Mouse (Mus musculus) urinary bladder, adult 18-20 months (tissue): Measurements from ENCODE around the gene Wdr25.

Experiments used
- DNase-seq, 2 experiments: peaks; one replicate each; pipeline ENCODE4 v3.0.0; 2022; ENCODE audit warnings: low spot score in 2 of 2, mixed read lengths in 2 of 2

Wdr25 gene

DNA sequence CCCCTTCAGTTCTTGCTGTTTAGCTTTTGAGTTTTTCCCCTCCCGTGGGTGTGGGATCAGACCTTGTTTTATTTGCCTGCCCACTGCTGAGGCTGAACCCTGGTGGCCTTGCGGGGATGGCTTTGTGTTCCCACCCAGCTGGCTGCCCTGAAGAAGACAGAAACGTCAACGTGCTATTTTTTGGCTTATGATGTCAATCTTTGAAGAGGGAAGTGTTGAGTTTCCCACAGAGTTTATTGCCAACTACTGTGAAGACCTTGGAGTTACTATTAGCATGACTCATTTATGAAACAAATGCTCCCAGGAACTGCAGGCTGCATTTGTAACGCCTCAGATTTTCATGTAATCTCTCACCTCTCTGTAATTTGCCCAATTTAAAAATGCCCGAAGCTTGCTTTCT is 43.4 kb downstream of the Wdr25 start:
- DNase-seq, result no peak

DNA sequence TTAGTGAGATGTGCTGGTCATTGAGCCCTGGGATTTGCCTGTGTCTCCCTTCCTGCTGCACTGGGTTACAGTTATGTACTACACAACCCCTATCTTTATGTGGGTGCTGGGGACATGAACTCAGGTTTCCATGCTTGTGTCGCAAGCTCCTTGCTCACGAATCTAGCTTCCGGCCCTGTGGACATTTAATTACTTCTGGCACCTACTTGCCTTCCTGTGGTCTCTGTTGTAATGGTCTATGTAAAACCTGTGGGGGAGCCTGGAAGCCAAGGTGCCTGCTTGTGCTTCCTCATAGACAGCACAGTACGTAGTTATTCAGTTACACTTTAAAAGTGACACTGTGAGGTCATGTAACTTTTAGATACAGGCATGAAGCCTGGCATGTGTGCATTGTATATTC is 44.1 kb downstream of the Wdr25 start:
- DNase-seq, result no peak

DNA sequence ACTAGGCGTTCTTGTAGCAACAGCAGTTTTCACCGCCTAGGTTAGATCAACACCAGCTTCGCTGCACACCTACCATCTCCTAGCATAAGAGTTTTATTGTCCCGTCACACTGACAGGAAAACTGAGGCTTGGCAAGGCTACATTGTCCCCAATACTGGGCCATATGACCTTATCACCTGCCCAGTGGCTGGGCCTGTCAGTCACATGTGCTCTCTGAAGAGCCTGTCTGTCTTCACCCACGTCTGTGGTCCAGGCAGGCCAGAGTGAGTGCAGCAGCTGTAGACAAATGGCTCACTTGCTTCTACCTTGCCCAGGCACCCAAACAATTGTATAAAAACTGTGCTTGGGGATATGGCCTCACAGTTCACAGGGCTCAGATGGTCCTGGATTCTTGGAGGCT is 45.4 kb downstream of the Wdr25 start:
- DNase-seq, result no peak

DNA sequence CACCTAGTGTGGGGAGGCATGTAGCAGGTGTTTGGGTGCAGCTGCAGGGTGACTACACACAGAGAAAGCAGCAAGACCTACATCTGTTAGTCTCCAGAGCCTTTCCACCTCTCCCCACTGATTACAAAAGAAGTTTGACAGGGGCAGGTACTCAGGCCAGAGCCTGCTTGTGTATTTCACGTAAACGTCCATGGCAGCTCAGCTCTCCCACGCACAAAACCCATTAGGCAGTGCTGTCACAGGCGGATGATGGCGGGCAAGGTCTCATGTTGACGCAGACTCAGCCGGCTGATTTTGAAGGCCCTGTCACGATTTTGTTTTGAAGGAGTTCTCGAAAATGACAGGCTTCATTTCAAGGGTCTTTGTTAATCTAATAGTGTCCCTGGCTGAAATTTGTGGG is 45.9 kb downstream of the Wdr25 start:
- DNase-seq, result no peak

DNA sequence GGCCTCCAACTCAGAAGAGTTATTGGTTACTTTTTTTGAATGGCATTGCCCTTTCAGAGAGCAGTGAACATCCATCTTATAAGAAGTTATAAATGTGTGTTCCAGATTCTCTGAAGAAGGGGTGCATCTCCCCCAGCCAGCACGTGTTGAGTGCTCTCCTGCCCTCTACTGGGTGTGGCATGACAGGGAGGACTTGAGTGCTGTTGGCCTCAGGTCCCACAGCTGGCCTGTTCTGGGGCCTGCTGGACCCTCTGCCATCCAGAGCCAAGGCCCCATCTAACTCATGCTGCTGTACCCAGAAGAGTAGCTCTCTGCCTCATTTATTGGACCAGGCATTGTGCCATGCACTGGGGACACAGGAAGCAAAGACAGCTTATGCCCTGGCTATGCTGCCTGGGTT is 46.8 kb downstream of the Wdr25 start:
- DNase-seq, result no peak

DNA sequence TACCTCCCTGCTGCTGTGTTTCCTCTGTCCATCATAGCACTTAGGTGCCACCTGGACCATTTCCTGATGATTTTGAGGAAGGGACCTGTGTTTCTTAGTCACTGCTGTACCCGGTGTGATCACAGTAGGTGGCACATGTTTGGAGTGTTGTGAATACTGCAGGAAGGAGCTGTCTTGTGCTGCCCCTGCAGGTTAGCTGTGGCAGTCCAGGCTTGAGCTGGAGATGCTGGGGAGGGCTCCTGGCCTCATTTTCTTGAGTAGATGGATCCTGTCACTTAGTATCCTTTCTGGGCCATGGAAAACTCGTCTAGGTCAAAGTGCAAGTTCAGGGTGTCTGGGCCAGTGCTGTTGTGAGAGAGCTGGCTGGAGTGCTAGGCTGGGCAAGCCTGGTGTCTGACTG is 47.9 kb downstream of the Wdr25 start:
- no peak for DNase-seq

DNA sequence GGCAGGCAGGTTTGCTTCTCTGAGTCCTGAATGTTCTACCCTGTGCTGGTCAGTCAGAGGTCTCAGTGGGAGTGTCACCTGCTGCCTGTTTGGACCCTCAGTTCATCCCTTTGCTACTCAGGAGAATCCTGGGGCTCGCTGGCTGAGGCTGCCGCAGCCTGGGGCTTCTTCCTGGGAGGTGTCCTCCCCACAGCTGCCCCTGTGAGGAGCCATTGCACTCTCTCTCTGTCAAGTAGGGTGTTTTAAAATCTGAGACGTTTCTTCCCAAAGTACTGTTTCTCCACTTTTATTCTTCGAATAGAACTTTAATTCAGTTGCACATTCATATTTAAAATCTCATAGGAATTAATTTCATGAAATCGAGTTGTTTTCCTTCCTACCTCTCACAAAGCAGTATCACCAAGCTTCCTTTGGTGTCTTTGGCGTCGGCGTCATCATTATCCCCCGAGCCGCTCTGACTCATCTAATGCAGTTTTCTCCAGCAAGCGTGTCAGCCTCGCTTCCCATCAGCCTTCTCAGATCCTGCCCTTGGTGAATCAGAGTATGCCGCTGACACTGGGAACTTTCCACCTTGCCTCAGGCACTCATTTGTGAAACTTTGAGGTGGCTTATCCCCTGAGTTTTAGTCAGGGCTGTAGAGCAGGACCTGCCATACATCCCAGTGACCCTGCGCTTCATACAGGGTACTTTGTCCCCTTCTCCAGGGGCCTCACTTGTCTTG is 48.9 kb downstream of the Wdr25 start:
- no peak for DNase-seq

DNA sequence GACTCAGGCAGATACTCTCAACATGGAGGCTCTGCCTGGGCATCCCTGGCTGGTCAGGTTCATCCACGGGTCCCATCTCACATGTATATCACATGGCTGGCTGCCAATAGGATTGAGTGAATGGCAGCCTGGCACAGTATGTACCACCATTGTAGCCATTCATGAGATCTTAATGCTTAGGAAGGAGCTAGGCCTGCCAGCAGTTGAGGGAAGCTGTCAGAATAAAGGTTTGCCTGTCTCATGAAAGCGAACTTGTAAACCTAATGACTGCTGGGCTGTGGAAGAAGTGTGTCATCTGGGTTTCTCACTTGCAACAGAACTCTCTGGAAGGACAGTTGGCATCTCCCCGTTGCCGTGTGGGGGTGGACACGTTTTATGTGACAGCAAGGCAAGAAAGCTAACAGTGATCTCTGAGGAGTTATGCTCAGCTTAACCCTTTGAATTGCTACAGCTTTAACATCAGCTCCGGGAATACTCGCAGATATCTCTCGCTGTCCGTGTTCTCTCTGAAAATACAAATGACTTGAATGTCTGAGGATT is 59.6 kb downstream of the Wdr25 start:
- no peak for DNase-seq

DNA sequence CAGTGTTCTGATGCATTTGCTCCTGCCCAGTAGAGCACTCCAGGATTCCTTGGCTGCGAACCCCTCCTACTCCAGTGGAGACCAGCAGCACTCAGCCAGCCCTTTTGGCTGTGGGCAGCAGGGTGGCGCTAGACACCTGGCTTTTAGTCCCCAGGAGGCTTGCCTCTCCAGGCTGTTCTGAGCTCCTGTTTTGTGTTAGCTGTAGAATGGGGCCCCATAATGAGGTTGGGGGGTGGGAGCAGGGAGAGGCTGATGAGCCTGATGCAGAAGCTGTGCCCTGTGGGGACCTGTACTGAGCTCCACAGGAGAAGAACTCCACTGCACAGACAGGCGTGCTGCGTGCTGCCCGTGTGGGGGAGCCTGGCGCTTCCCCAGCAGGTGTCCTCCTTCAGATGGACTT is 60.4 kb downstream of the Wdr25 start:
- DNase-seq, result no peak

DNA sequence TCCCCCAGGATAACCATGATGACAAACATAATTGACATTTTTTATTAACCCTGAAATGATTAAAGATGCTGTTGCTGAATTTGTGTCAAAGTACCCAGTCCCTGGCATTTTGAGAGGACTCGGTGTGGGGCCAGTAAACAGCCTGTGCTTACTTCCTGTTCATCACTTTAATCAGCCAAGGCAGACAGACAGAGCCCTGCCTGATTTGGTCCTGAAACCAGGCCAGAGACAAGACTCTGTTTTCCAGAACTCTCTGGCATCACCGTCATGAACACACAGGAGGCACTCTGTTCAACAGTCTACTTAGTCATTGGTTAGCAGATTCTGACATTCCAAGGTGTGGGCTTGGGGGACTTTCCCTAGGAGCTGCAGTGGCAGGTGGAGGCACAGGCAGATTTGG is 61.0 kb downstream of the Wdr25 start:
- DNase-seq, result no peak

DNA sequence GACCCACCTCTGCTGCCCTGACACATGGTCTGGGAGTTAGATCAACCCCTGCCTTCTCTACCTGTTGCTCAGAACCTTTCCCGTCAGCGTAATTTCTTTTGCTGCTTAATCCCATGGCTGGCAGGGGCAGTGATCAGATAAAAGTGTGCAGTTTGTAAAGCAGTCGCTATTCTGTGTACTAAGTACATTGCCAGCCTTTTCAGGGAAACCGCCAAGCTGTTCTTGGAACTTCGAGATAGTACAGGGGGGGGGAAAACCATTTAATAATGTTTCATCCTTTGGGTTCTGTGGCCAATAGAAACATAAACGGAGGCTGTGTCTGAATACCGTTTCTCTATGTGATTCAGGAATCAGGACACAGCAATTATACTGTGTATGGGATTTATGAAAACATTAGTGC is 65.1 kb downstream of the Wdr25 start:
- no peak for DNase-seq

DNA sequence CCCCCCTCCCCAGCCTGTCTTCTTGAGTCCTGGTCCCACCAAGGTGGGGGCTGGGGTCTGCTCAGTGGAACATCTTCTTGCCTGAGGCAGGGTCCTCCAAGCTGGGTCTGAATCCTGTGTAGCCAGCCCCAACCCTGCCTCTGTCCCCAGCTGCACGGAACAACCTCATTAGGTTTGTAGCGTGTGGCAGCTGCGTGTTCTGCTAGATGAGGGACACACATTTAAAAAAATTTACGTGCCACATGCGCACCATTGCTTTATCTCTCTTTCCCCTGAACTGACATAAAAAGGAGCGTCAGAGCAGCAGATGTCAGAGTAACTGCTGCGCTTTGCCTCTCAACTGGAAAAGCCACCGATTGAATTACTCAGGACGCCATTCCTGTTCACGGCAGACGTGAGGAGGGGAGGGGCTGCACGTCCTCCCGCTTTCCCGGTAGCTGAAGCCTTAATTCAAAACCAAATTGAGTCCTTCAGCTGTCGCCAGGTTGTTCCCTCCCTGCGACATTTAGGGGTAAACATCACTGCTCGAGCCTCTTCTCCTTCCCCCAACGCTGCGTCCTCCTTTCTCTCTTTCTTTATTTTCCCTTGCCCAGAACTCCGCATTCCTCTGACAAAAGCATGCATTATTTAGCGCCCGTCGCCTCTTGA is 65.7 kb downstream of the Wdr25 start:
- no peak for DNase-seq

DNA sequence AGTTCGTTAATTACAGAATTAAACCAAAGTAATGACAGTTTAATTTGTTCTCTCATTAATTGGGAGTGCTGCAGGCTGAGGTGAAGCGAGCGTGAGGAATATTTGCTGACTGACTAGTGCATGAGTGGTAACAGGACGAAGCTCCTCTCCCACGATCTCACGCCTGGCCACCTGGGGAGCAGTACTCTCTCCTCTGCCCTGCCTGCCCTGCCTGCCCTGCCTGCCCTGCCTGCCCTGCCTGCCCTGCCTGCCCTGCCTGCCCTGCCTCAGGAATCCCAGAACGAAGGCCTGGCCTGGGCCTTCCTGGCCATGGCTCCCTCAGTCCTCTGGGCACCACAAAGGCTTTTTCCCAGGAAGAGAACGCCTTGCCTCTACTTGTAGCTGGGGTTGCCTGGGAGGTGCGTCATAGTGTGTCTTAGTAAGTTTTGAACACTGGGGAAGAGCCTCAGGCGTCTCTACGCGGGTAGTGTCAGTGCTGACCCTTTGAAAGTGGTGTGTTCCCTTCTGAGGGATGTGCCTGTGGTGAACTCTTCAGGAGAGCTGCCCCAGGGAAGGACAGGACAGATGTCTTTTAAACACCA is 66.3 kb downstream of the Wdr25 start:
- no peak for DNase-seq

DNA sequence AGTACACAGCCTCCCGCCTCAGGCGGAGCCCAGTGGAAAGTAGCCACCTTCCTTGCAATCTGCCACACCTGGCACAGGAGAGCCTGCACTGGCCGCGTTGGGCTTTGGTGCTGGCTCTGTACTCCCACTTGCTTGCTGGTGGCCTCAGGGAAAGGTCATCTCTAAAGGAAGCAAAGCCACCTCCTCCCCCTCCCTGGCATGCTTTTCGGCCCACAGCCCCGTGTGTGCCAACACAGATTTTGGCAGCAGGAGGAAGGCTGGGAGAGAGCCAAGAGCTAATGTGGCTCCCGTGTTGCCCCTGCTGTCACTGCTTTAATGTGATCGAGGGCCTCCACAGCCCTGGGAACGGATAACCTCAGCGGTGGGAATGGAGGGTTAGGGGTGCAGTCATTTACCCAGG is 66.8 kb downstream of the Wdr25 start:
- DNase-seq, result no peak

DNA sequence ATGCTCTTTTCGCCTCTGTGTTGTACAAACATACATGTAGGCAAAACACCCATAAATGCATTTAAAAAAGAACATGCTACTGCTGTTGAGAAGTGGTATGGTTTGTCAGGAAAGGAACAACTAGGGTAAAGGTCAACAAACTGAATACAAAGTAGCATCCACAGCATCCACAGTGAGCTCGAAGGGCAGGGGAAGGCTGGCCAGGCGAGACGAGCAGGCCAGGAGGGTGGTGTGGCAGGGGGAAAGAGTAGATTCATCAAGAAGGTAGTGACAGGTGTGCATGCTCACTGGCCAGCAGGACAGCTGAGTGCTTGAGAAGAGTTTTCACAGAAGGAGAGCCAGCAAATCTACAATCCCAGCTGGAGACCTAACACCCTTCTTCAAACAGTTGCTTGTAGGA is 74.2 kb downstream of the Wdr25 start:
- no peak for DNase-seq

DNA sequence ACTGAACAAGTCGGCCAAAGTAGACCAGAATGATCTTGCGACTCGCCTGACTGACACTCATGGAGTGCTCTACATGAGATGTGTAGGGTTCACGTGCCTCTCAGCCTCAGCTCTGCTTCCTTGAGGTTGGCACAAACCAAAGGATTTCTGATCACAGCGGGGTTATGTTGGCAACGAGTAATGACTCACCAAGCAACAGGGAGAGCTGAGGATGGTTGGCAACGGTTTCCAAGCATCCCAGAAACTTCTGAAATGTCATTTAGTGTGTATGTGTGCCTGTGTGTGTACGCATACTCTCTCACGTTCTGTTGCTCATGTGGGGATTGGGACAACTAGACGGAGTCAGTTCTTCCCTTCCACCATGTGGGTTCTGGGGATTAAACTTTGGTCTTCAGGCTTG is 74.6 kb downstream of the Wdr25 start:
- no peak for DNase-seq

DNA sequence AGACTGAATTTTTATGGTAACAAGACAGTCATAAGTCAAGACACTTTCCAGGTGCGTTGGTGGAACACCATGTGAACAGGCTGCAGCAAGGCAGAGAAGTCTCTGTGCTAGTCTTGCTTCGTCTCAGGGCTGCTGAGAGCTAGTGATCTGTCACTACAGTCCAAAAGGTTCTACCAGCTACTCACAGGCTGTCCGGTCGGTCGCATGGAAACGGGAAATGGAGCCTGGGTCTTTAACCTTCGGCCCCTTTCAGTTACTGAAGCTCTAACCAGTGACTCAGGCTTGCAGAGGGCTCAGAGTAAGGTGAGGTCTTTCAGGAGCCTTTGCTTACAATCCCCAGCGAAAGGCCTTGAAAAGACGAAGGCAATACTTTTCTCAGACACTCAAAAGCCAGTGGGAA is 78.0 kb downstream of the Wdr25 start:
- DNase-seq, result no peak

DNA sequence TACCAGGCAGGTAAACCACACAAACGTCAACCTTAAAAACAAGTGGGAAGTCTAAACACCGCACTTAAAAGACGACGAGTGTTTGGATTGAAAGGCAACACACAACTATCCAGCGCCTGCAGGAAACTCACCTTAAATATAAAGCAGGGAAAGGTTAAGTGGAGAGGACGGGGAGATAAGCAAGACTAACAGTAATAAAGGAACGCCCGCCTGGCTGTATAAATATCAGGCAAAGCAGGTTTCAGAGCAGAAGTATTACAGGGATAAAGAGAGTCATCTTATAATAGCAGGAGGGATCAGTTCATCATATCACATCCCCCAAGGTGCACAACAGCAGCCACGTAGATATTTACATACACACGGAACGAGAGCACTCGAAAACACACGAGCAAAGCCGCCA is 78.8 kb downstream of the Wdr25 start:
- DNase-seq, result no peak

DNA sequence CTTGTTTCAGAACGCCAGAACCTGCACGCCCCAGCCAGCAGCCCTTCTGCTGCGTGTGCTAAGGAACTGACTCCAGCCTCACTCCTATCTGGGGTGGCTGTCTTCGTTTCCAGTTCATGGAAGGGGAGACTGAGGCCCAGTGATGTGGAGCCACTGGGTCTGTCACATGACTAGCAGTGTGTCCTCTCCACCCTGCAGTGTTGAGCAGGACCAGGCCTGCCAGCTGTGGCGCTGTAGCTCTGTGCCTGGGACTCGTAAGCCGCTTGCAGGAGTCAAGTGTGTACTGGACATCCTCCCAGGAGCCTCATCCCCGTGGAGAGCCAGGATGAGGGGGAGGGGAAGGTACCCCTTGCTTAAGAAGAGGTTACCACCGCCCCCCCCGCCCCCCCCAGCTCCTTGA is 86.5 kb downstream of the Wdr25 start:
- no peak for DNase-seq

DNA sequence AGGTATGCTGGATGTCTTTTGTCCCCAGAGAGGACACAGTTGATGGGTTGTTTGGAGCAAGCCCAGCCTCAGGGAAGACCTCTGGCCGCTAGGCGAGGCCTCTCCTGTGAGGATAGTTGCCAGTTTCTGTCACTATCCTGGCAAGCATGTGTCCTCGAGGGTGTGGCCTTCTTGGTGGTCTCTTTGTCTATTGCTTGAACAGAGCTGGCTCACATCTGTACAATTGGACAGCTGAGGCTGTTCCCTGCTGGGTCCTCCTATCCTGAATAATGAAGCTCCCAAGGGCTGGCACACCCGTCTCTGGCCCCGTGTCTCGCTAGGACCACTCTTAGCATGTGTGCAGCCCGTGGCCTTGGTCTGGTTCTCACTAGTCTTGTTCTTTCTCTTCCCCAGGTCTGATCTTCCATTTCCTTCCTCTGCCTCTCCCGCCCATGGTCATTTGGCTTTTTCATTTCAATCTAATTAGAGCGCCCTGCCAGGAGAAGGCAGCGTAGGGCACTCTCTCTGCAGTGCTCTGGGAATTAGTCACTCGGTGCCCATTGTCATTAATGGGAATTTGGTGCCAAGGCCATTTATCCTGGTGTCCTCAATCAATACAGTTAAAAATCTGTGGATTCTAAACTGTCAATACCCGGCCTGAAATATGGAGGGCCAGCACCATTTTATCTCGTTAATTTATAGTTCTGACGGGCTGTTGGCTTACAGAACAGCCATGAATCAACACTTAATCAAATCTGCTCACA is 88.7 kb downstream of the Wdr25 start:
- no peak for DNase-seq

DNA sequence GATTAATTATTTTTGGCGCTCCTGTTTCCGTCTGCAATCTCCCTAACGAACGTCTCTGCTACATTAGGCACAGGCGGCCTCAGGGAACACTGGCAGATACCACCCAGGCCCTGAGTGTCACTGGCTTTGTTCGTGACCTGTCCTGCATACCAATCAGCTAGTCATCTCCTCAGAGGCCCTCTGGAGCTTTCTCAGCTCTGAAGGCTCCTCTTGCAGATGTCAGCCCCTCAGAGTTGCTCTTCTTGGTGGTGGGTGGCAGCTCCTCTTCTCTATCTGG is 89.2 kb downstream of the Wdr25 start:
- DNase-seq, result no peak

DNA sequence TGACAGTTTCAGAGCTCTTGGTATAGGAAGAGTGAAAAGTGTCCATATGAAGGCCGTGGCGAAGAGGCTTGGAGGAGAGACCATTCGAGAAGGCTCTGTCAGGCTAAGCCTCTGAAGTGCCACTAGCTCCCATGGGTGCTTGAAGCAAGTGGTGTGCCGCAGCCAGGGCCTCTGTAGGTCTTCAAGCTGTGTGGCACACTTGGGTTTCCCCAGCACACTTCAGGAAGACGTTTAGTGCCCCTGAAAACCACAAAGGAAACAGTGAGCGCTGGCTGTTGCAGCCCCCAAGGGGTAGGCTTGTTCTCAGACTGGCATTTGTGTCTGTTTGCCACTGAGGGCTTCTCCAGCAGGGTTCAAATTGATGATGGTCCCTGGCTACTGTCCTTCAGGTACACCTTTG is 90.1 kb downstream of the Wdr25 start:
- no peak for DNase-seq

DNA sequence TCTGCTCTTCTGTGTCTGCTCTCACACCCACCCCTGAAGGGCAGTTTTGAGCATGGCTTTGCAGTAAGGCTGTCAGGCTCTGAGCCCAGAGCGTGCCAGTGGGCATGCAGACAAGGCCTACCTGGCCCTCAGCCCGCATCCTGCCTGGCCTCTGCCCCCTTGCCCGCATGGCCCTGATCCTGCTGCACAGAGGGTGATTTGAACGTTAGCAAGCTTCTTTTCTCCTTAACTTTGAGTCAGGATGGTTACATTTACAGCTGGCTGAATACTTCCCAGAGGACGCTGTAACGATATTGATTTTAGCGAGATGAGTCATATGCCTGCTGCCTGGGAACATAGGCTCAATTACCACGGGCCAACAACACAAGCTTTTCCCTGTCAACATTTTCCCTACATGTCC is 91.0 kb downstream of the Wdr25 start:
- no peak for DNase-seq
